Comparison of ENCODE assay signal across 12 mouse cellular contexts in the genomic region with DNA sequence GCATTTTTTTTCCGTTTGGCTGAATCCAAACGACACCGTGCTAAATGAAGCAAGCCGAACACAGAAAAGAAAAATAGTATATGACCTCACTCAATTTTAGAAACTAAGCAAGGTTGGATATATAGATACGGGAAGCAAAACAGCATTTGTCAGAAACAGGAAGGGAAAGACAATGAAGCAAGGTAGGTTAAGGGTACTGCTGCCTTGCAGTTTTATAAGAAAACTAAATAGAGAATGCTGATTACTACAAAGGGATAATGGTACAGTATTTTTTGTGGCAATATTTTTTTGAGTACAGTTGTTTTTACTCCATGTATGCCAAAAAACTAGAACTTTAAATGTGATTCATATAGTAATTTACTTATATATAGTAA.
A peak's percentile ranks its signal among the peaks of the same experiment; 100 is the strongest.
DNase-seq lines count a peak whose midpoint lies in the region; ATAC-seq and TF ChIP-seq lines count a peak whose summit lies in the region.
"Had no signal": no experiment of that assay in that cellular context is flagged by ENCODE, and none has a peak within 500 bp of the region (broad histone marks: within the 10 kb centered on the region; RNA-seq: fewer than 3 reads in every experiment).

No protein-coding gene starts in this region.

- no peak for TF ChIP-seq CTCF in cerebellum, adult 2 months (IDR thresholded peaks at IDR 0.05; ENCODE audit: borderline replicate concordance, insufficient read depth, low read depth, low read length)
- no peak for TF ChIP-seq CTCF in kidney, adult 2 months (conservative IDR thresholded peaks at IDR 0.05; ENCODE audit: insufficient read depth, insufficient read length, low read depth, low read length)

- H3K4me2 ChIP-seq in kidney, embryonic 14.5 days (replicated peaks; ENCODE audit: low read depth, low read length) = peak overlapping the region; percentile 40
- peak overlapping the region; percentile 32 for H3K4me2 ChIP-seq in forebrain, embryonic 15.5 days (replicated peaks)
- H3K4me2 ChIP-seq in midbrain, embryonic 12.5 days (replicated peaks) = peak overlapping the region; percentile 37
- H3K4me2 ChIP-seq: liver, embryonic 12.5 days had no signal

- no peak for ATAC-seq in kidney, embryonic 14.5 days (ENCODE audit: low FRiP score, low TSS enrichment)
- no peak for ATAC-seq in forebrain, embryonic 15.5 days (replicated peaks)
- no peak for ATAC-seq in midbrain, embryonic 12.5 days (ENCODE audit: low FRiP score, low read depth)
- ATAC-seq: liver, embryonic 12.5 days had no signal

- no peaks in the 10 kb centered on the region for H3K27me3 ChIP-seq in cerebellum, adult 2 months (ENCODE audit: control insufficient read depth, insufficient read depth, low read length)
- no peaks in the 10 kb centered on the region for H3K27me3 ChIP-seq in kidney, embryonic 14.5 days (ENCODE audit: control insufficient read depth, insufficient read depth, low read length)
- H3K27me3 ChIP-seq in kidney, adult 2 months (replicated peaks; ENCODE audit: control insufficient read depth, insufficient read depth, low read length) = no peaks in the 10 kb centered on the region
- H3K27me3 ChIP-seq in forebrain, embryonic 15.5 days = no peaks in the 10 kb centered on the region
- no peaks in the 10 kb centered on the region for H3K27me3 ChIP-seq in midbrain, embryonic 12.5 days
- H3K27me3 ChIP-seq: liver, embryonic 12.5 days had no signal

- DNase-seq in cerebellum, adult 2 months = no peak
- no peak for DNase-seq in cerebellum, postnatal 4 days (ENCODE audit: low spot score in 2 of 2)
- no peak for DNase-seq in kidney, adult 2 months
- DNase-seq in layer of hippocampus, postnatal 14 days (ENCODE audit: low spot score in 2 of 2) = no peak
- no peak for DNase-seq in frontal cortex, postnatal 36 days (ENCODE audit: low spot score in 2 of 2)
- DNase-seq: kidney, postnatal 10 days; spleen, adult 18-20 months had no signal

- H3K36me3 ChIP-seq in kidney, embryonic 14.5 days (ENCODE audit: control insufficient read depth, insufficient read depth, low read length) = no peaks in the 10 kb centered on the region
- no peaks in the 10 kb centered on the region for H3K36me3 ChIP-seq in kidney, adult 2 months (ENCODE audit: control insufficient read depth, insufficient read depth, low read length)
- H3K36me3 ChIP-seq in forebrain, embryonic 15.5 days = no peaks in the 10 kb centered on the region
- no peaks in the 10 kb centered on the region for H3K36me3 ChIP-seq in midbrain, embryonic 12.5 days
- H3K36me3 ChIP-seq: liver, embryonic 12.5 days had no signal

- no peaks in the 10 kb centered on the region for H3K9me3 ChIP-seq in kidney, embryonic 14.5 days (ENCODE audit: control insufficient read depth, low read length)
- H3K9me3 ChIP-seq in forebrain, embryonic 15.5 days = no peaks in the 10 kb centered on the region
- H3K9me3 ChIP-seq in midbrain, embryonic 12.5 days = no peaks in the 10 kb centered on the region
- H3K9me3 ChIP-seq: liver, embryonic 12.5 days had no signal

- H3K4me1 ChIP-seq in cerebellum, adult 2 months (ENCODE audit: control insufficient read depth, insufficient read depth, low read length) = no peaks in the 10 kb centered on the region
- H3K4me1 ChIP-seq in kidney, embryonic 14.5 days (ENCODE audit: control insufficient read depth, insufficient read depth, low read length) = 0 out of 2 replicates have a peak, but pooled peaks cover 5% of the 10 kb centered on the region
- 0 out of 2 replicates have a peak, but pooled peaks cover 6% of the 10 kb centered on the region for H3K4me1 ChIP-seq in kidney, adult 2 months (ENCODE audit: control insufficient read depth, insufficient read depth, low read length)
- H3K4me1 ChIP-seq in forebrain, embryonic 15.5 days = 0 out of 2 replicates have a peak, but pooled peaks cover 7% of the 10 kb centered on the region
- H3K4me1 ChIP-seq in midbrain, embryonic 12.5 days = 0 out of 2 replicates have a peak, but pooled peaks cover 2% of the 10 kb centered on the region
- H3K4me1 ChIP-seq: liver, embryonic 12.5 days had no signal

- WGBS in cerebellum, adult 2 months = 4% methylated on average over 5 of the region's 5 CpGs
- WGBS in kidney, embryonic 14.5 days = 14% methylated on average over 5 of the region's 5 CpGs
- WGBS in kidney, adult 2 months = 10% methylated on average over 5 of the region's 5 CpGs
- 18% methylated on average over 5 of the region's 5 CpGs for WGBS in forebrain, embryonic 15.5 days
- WGBS in midbrain, embryonic 12.5 days = 40% methylated on average over 5 of the region's 5 CpGs

- TF ChIP-seq POLR2A in cerebellum, adult 2 months (IDR thresholded peaks at IDR 0.05; ENCODE audit: borderline replicate concordance, insufficient read depth, low read length) = no peak
- TF ChIP-seq POLR2A in kidney, adult 2 months (IDR thresholded peaks at IDR 0.05; ENCODE audit: low read depth, low read length) = no peak

- peak overlapping the region; percentile 35 for H3K4me3 ChIP-seq in cerebellum, adult 2 months (replicated peaks; ENCODE audit: insufficient read depth, low read depth, low read length)
- peak overlapping the region; percentile 18; the same call in 1 of the 2 replicates for H3K4me3 ChIP-seq in kidney, embryonic 14.5 days (ENCODE audit: low read length)
- no peak overlapping the region for H3K4me3 ChIP-seq in kidney, adult 2 months (ENCODE audit: insufficient read depth, low read depth, low read length)
- peak overlapping the region; percentile 22 for H3K4me3 ChIP-seq in forebrain, embryonic 15.5 days
- H3K4me3 ChIP-seq in midbrain, embryonic 12.5 days = no peak overlapping the region
- H3K4me3 ChIP-seq: erythroblast, embryonic 14.5 days; liver, embryonic 12.5 days had no signal

- no peak overlapping the region for H3K9ac ChIP-seq in kidney, embryonic 14.5 days (ENCODE audit: low read depth, low read length)
- H3K9ac ChIP-seq in forebrain, embryonic 15.5 days (replicated peaks) = 0 out of 2 replicates have a peak overlapping the region, but pooled peaks have one; percentile 10
- H3K9ac ChIP-seq in midbrain, embryonic 12.5 days (replicated peaks) = no peak overlapping the region
- H3K9ac ChIP-seq: liver, embryonic 12.5 days had no signal

- H3K27ac ChIP-seq in cerebellum, adult 2 months (ENCODE audit: insufficient read depth, low read length) = no peak overlapping the region
- H3K27ac ChIP-seq in kidney, embryonic 14.5 days (ENCODE audit: low read depth, low read length) = no peak overlapping the region
- H3K27ac ChIP-seq in kidney, adult 2 months (ENCODE audit: insufficient read depth, low read depth, low read length) = no peak overlapping the region
- H3K27ac ChIP-seq in forebrain, embryonic 15.5 days (replicated peaks) = no peak overlapping the region
- no peak overlapping the region for H3K27ac ChIP-seq in midbrain, embryonic 12.5 days (replicated peaks)
- H3K27ac ChIP-seq: liver, embryonic 12.5 days had no signal

Comparison
In these comparisons a context has a peak if more than half of its experiments do, and no peak if none do; other contexts are left out.
1. H3K4me3 ChIP-seq: peak in cerebellum, adult 2 months (single experiment), kidney, embryonic 14.5 days (single experiment) and forebrain, embryonic 15.5 days (single experiment); none in kidney, adult 2 months (single experiment) and midbrain, embryonic 12.5 days (single experiment).
2. Peak in every context shown above with its lines, with median percentiles within 50 percentile points of each other: H3K4me2 ChIP-seq.